Mouse (Mus musculus): Measurements from ENCODE around the gene Prss58. TPM values are rescaled to one million over a fixed set of nuclear protein-coding genes. Genes with fewer than 3 reads are reported as not detected.
A peak's percentile ranks its signal among the peaks of the same experiment; 100 is the strongest.

The Prss58 gene
- not detected for polyA plus RNA-seq (2017; shearing (Covaris generic))

DNA sequence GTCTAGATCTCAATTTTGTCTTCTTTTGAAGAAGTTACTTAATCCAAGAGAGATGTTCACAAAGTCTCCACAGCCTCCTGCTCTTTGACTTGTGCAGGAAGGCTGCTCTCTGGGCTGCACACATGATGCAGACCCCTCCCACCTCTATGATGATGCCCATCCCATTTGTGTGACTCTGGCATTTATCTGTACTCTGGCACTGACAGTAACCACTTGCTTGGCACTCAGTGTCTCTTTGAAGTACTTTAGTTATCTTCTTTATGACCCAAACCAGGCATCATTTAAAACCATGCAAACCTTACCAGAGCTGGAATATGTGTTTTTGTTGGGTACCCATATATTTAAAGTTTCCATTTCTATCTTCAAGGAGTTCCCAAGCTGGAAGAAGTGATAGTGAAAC lies at the start of gene Prss58:
Gene Prss58, minus strand, starts transcription at position 101 of the 400 bp plus-strand sequence.
- ATAC-seq = no peak

DNA sequence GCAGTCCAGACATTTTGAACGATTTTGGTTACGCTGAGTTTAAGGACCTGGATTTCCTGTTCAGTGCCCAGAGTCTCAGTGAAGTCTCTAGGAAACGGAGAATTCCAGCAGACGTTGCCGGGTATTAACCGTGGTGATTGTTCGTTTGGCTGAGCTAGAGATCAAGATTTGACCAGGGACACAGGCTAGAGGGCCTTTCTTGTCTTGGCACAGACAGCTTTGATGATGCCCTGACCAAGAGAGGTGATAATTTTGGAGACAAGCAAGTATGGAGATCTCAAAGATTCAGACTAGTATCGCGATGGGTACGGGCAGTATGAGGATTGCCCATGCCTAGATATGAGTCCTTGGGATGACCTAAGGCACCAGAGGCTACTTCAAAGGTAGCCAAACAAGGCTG lies 40.3 kb upstream of the Prss58 start, which contains the start of gene 1700074P13Rik:
Gene 1700074P13Rik, minus strand, starts transcription at position 101 of the 400 bp plus-strand sequence.
- ATAC-seq = no peak

DNA sequence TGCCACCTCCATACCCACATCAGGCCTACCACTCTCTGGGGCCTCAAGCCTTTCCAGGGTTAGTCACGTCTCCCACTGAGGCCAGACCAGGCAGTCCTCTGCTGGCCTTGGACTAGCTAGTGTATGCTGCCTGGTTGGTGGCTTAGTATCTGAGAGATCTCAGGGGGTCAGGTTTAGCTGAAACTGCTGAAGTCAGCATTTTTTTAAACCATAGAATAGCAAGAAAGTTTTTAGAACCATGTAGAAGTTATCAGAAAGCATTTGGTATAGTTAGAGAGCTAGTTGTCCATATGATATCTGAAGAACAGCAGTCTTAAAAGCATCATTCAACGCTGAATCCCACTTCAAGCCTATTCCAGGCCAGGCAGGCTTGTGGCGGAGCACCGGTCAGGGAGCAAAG lies 19.8 kb upstream of the Prss58 start:
- ATAC-seq = no peak

GRCm38 (mm10) chr6:40894716-40895115 lies 5.5 kb downstream of the Prss58 start:
- no peak for ATAC-seq

DNA sequence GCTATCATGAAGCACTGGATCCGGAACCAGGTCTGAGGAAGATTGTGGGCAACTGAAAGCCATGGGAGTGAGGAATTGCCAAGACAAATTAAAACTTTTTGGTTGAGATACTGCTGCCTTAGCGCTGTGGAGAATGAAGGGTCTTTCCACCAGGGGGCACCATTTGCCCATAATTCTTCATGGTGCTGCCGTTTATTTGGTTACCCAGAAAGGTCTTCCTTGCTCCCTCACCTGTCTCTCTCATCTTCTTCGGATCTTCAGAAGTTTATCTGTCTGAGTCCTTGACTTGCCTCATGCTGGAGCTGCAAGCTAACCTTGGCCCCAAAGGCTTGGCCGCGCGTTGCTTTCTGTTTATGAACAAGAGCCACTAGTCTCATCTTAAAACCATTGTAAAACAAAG lies 6.6 kb downstream of the Prss58 start:
- ATAC-seq = no peak

DNA sequence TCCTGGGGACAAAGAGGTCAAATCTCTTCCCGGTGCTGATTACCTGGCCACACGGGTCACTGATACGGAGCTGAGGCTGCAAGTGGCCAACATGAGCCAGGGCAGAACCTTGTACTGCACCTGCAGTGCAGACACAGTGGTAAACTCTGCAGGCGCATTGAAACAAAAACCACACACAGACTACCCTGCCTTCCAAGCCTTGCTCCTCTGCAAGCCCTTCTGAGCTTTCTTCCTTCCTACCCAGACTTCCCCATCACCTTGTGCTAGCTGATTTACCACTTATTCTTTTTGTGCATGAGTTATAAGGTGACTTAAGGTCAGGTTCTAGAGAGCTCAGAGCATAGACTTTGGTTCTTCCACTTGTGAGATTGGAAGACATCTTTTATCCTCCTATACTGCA lies 8.4 kb downstream of the Prss58 start:
- ATAC-seq = no peak

- peak; percentile 93 for ATAC-seq
Measured at GRCm38 (mm10) chr6:40890973-40891372, 9.2 kb downstream of the Prss58 start.

- no peak for ATAC-seq
Measured at GRCm38 (mm10) chr6:40887394-40887793, 12.8 kb downstream of the Prss58 start, which contains the start of gene Moxd2. Gene Moxd2, minus strand, starts transcription at chr6:40887494.

DNA sequence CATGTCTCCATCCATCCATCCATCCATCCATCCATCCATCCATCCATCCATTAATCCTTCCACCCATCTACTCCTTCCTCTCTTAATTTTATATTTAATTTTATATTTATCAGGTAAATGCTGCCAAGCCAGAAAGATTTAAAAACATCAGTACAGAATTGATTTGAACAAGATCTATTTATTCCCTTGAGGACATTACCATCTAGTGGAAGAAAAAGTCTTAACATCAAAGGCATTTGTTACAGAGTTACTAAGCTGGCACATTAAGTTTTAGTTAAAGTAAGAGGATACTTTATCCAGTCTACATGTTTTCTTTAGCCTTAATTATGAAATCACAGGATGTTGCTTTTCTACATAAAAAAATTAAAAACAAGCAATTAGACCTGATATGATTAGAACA lies 54.9 kb downstream of the Prss58 start:
- no peak for ATAC-seq

Other genes starting within 250 kb of the Prss58 start
- under 1 TPM in 1 of 2 experiments, not detected in 1; 0.76 TPM for gene Moxd2, start 12.9 kb downstream of the Prss58 start, polyA plus RNA-seq (2017; shearing (Covaris generic))
- not detected for gene 1700074P13Rik, start 40.2 kb upstream of the Prss58 start, polyA plus RNA-seq (2017; shearing (Covaris generic))
- not detected for gene Gm4744, start 51.5 kb upstream of the Prss58 start, polyA plus RNA-seq (2017; shearing (Covaris generic))
- 1 to 10 TPM in 1 of 2 experiments, not detected in 1; 1.0 TPM for gene 1810009J06Rik, start 64.4 kb upstream of the Prss58 start, polyA plus RNA-seq (2017; shearing (Covaris generic))
- gene Gm2663, start 99.1 kb upstream of the Prss58 start, polyA plus RNA-seq (2017; shearing (Covaris generic)) = not detected
- gene 2210010C04Rik, start 135.1 kb upstream of the Prss58 start, polyA plus RNA-seq (2017; shearing (Covaris generic)) = under 1 TPM in 1 of 2 experiments, not detected in 1; 0.29 TPM